ENCODE assay signal across 8 mouse cellular contexts in the genomic region with DNA sequence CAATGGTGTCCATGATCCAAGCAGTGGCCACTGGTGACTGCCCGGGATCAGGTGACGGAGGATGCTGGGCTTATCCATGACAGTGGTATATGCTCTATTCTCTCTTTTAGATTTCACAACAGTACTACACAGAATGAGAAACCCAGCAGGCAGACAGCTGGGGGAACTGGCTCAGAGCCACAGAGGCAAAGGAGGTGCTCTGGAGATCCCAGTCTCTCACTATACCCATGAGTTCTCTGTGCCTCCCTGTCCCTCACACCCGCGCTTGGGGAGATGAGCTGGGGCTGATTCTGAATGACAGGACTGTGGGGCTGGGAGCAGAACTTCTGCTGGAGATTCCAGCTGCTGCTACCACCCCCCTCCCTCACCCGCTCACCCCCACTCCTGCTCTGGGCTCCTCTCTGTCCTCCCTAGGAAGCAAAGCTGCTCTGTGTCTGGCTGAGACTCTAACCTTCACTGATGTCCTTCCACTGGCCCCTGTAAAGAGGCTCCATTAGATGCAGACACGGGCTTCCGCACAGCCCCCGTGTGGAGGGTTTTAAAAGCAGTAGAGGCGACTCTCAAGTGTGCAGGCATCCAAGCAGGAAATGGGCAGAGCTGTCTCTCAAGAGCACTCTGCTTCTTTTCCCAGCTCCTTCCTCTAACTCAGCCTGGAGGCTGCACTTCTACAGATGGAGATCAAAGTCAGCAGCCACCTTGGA.
A peak's percentile ranks its signal among the peaks of the same experiment; 100 is the strongest.
DNase-seq lines count a peak whose midpoint lies in the region; ATAC-seq lines count a peak whose summit lies in the region.

No protein-coding gene starts in this region.

- peak; percentile 49 for ATAC-seq in neural tube, embryonic 13.5 days (ENCODE audit: low read depth)

- H3K36me3 ChIP-seq in neural tube, embryonic 13.5 days: no peaks in the 10 kb centered on the region

- peak; percentile 24 for DNase-seq in adrenal gland, postnatal 10 days
- no peak for DNase-seq in adrenal gland, adult (ENCODE audit: inconsistent age in 2 of 2, low spot score in 1 of 2)
- peak; percentile 63 to 67 for DNase-seq in right cerebral cortex, postnatal 10 days (ENCODE audit: low spot score in 2 of 2)
- DNase-seq in right cerebral cortex, adult 2 months (ENCODE audit: low spot score in 2 of 2): no peak
- peak; percentile 46 to 61 for DNase-seq in layer of hippocampus, postnatal 36 days
- no peak for DNase-seq in cerebellum, adult 11-12 months
- DNase-seq in cerebellum, postnatal 4 days (ENCODE audit: low spot score in 2 of 2): no peak

- H3K27me3 ChIP-seq in neural tube, embryonic 13.5 days: 0 out of 2 replicates have a peak, but pooled peaks cover 4% of the 10 kb centered on the region

- WGBS in neural tube, embryonic 13.5 days: 55% methylated on average over 9 of the region's 9 CpGs

- H3K4me3 ChIP-seq in neural tube, embryonic 13.5 days: no peak overlapping the region

- no peak overlapping the region for H3K9ac ChIP-seq in neural tube, embryonic 13.5 days

- H3K27ac ChIP-seq in neural tube, embryonic 13.5 days (replicated peaks): no peak overlapping the region

- no peak overlapping the region for H3K4me2 ChIP-seq in neural tube, embryonic 13.5 days

- H3K4me1 ChIP-seq in neural tube, embryonic 13.5 days (replicated peaks): peaks cover 35% of the 10 kb centered on the region

- H3K9me3 ChIP-seq in neural tube, embryonic 13.5 days: no peaks in the 10 kb centered on the region

Comparison
In these comparisons a context has a peak if more than half of its experiments do, and no peak if none do; other contexts are left out.
1. DNase-seq: peak in adrenal gland, postnatal 10 days (single experiment), right cerebral cortex, postnatal 10 days (2 of 2) and layer of hippocampus, postnatal 36 days (2 of 2); none in adrenal gland, adult (0 of 2), right cerebral cortex, adult 2 months (0 of 2), cerebellum, adult 11-12 months (single experiment) and cerebellum, postnatal 4 days (0 of 2).